Mouse (Mus musculus) testis, adult 2 months (tissue): ENCODE results near the gene Rab8b.

Source experiments
- CTCF ChIP-seq: fragments of 200-500 bp; IDR thresholded peaks from 2 replicates; pipeline ENCODE4 v1.5.1; 2012; ENCODE audit warnings: low read depth, mild to moderate bottlenecking, inconsistent platforms, low read length, moderate library complexity; ENCODE audit not compliant: control insufficient read depth, insufficient read depth, insufficient replicate concordance
- POLR2A ChIP-seq: fragments of 200-500 bp; IDR thresholded peaks from 2 replicates; pipeline ENCODE4 v1.6.1; 2012; ENCODE audit warnings: low read depth, mild to moderate bottlenecking, inconsistent platforms, low read length, moderate library complexity; ENCODE audit not compliant: control insufficient read depth

GRCm38 (mm10) chr9:66835097-66835480, 84.4 kb downstream of the Rab8b start:
- TF ChIP-seq CTCF (no peak), POLR2A (no peak)
